Mouse (Mus musculus): ENCODE results near the gene Jup. TPM values are rescaled to one million over a fixed set of nuclear protein-coding genes. Genes with fewer than 3 reads are reported as not detected.

Jup gene
- 26.7 and 30.7 TPM in 2 replicates for polyA plus RNA-seq (2014; fragmentation: Nextera tagmentation; extraction: Ambion mirVana)

- Histone ChIP-seq H3K4me2 (replicated peaks; ENCODE audit: low read depth, low read length) (peak within 1 kb of the TSS; percentile 39), H3K4me3 (ENCODE audit: low read depth, low read length) (peak within 1 kb of the TSS; percentile 53), H3K9me3 (ENCODE audit: control insufficient read depth, low read length) (no peaks in the 10 kb centered on the region), H3K27me3 (ENCODE audit: control insufficient read depth, insufficient read depth, low read length) (peaks cover 16% of the 10 kb centered on the region), H3K4me1 (replicated peaks; ENCODE audit: control insufficient read depth, insufficient read depth, low read length) (no peaks in the 10 kb centered on the region; the same call in 1 of the 2 replicates), H3K36me3 (ENCODE audit: control insufficient read depth, insufficient read depth, low read length) (no peaks in the 10 kb centered on the region), H3K9ac (ENCODE audit: low read depth, low read length) (peak within 1 kb of the TSS; percentile 74), H3K27ac (ENCODE audit: low read depth, low read length) (peak within 1 kb of the TSS; percentile 17; the same call in 1 of the 2 replicates)
- peak; percentile 97 for ATAC-seq (ENCODE audit: low FRiP score)
- WGBS: 1% methylated on average over 35 of the region's 37 CpGs
- peak; percentile 98 for DNase-seq (ENCODE audit: low spot score)
These were observed at the start of gene Jup for GRCm38 (mm10) chr11:100397600-100398389. Jup (minus strand) TSS chr11:100397763.

- WGBS: 87% methylated on average over 6 of the region's 6 CpGs
- Histone ChIP-seq H3K4me1 (replicated peaks; ENCODE audit: control insufficient read depth, insufficient read depth, low read length) (0 out of 2 replicates have a peak, but pooled peaks cover 2% of the 10 kb centered on the region), H3K9me3 (ENCODE audit: control insufficient read depth, low read length) (no peaks in the 10 kb centered on the region), H3K27me3 (ENCODE audit: control insufficient read depth, insufficient read depth, low read length) (no peaks in the 10 kb centered on the region), H3K36me3 (ENCODE audit: control insufficient read depth, insufficient read depth, low read length) (no peaks in the 10 kb centered on the region), H3K27ac (ENCODE audit: low read depth, low read length) (no peak overlapping the region), H3K9ac (ENCODE audit: low read depth, low read length) (no peak overlapping the region), H3K4me3 (ENCODE audit: low read depth, low read length) (no peak overlapping the region), H3K4me2 (replicated peaks; ENCODE audit: low read depth, low read length) (no peak overlapping the region)
- ATAC-seq (ENCODE audit: low FRiP score) (no peak), DNase-seq (ENCODE audit: low spot score) (no peak)
These were observed 45.1 kb upstream of the Jup start for GRCm38 (mm10) chr11:100442625-100443024.

GRCm38 (mm10) chr11:100441797-100442196 lies 44.2 kb upstream of the Jup start, which contains the start of the genes Nt5c3b and Klhl10:
Nt5c3b (minus strand) TSS chr11:100441808.
Klhl10 (plus strand) TSS chr11:100441917.
- peak within 1 kb of the TSS; percentile 78 for H3K4me3 ChIP-seq (ENCODE audit: low read depth, low read length)
- no peaks in the 10 kb centered on the region for H3K27me3 ChIP-seq (ENCODE audit: control insufficient read depth, insufficient read depth, low read length)
- WGBS: 86% methylated on average over 8 of the region's 8 CpGs
- H3K27ac ChIP-seq (ENCODE audit: low read depth, low read length): peak within 1 kb of the TSS; percentile 39; the same call in 1 of the 2 replicates
- no peaks in the 10 kb centered on the region for H3K9me3 ChIP-seq (ENCODE audit: control insufficient read depth, low read length)
- no peak for DNase-seq (ENCODE audit: low spot score)
- 0 out of 2 replicates have a peak, but pooled peaks cover 2% of the 10 kb centered on the region for H3K4me1 ChIP-seq (replicated peaks; ENCODE audit: control insufficient read depth, insufficient read depth, low read length)
- ATAC-seq (ENCODE audit: low FRiP score): no peak
- H3K9ac ChIP-seq (ENCODE audit: low read depth, low read length): peak within 1 kb of the TSS; percentile 94
- peak within 1 kb of the TSS; percentile 94 for H3K4me2 ChIP-seq (replicated peaks; ENCODE audit: low read depth, low read length)
- no peaks in the 10 kb centered on the region for H3K36me3 ChIP-seq (ENCODE audit: control insufficient read depth, insufficient read depth, low read length)

DNA sequence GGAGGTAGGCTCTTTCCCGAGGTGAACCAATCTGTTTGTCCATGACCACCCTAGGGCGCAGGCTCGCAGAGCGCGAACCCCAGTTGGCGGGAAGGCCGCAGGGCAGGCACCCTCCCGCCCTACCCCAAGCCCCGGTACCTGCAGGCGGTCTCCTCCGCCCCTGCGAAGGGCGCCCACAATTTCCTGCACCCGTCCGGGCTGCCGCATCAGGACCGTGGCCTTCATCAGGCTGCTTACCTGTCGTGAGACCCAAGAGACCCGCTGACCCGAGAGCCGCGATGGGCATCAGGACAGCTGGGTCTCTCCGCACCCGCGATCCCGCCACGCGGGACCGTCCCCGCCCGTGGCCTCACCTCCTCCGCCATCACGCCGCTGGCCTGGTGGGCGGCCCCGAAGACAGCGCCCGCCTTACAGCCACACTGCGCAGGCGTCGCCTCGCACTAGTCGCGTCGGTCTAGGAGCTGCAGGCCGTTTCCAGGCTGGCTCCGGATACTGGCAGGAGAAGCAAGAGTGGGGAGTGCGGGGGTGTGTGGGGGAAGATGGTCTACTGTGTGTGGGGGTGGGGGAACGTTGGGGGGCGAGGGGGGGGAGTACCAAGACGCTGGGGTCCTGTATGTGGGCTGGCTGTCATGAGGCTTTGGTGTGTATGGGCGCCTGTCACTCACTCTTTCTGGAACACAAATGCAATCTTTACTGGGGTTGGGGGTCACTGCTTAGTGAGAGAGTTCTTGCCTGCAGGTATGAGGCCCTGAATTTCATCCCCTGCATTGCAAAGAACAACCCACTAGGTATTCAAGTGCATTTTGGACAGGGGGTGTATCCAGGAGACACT lies 43.3 kb upstream of the Jup start:
- no peaks in the 10 kb centered on the region for H3K36me3 ChIP-seq (ENCODE audit: control insufficient read depth, insufficient read depth, low read length)
- 2% methylated on average over 52 of the region's 52 CpGs for WGBS
- H3K9me3 ChIP-seq (ENCODE audit: control insufficient read depth, low read length): no peaks in the 10 kb centered on the region
- ATAC-seq (ENCODE audit: low FRiP score) (peak; percentile 86), DNase-seq (ENCODE audit: low spot score) (peak; percentile 86)
- peak overlapping the region; percentile 78 for H3K4me3 ChIP-seq (ENCODE audit: low read depth, low read length)
- peak overlapping the region; percentile 94 for H3K4me2 ChIP-seq (replicated peaks; ENCODE audit: low read depth, low read length)
- peak overlapping the region; percentile 94 for H3K9ac ChIP-seq (ENCODE audit: low read depth, low read length)
- 0 out of 2 replicates have a peak, but pooled peaks cover 2% of the 10 kb centered on the region for H3K4me1 ChIP-seq (replicated peaks; ENCODE audit: control insufficient read depth, insufficient read depth, low read length)
- no peaks in the 10 kb centered on the region for H3K27me3 ChIP-seq (ENCODE audit: control insufficient read depth, insufficient read depth, low read length)
- peak overlapping the region; percentile 39; the same call in 1 of the 2 replicates for H3K27ac ChIP-seq (ENCODE audit: low read depth, low read length)

GRCm38 (mm10) chr11:100437901-100438300 lies 40.3 kb upstream of the Jup start:
- H3K9me3 ChIP-seq (ENCODE audit: control insufficient read depth, low read length): no peaks in the 10 kb centered on the region
- 84% methylated on average over 1 of the region's 1 CpGs for WGBS
- ATAC-seq (ENCODE audit: low FRiP score) (no peak), DNase-seq (ENCODE audit: low spot score) (no peak)
- H3K4me2 ChIP-seq (replicated peaks; ENCODE audit: low read depth, low read length): no peak overlapping the region
- no peaks in the 10 kb centered on the region for H3K36me3 ChIP-seq (ENCODE audit: control insufficient read depth, insufficient read depth, low read length)
- H3K27me3 ChIP-seq (ENCODE audit: control insufficient read depth, insufficient read depth, low read length): no peaks in the 10 kb centered on the region
- H3K4me1 ChIP-seq (replicated peaks; ENCODE audit: control insufficient read depth, insufficient read depth, low read length): 0 out of 2 replicates have a peak, but pooled peaks cover 2% of the 10 kb centered on the region
- no peak overlapping the region for H3K27ac ChIP-seq (ENCODE audit: low read depth, low read length)
- H3K4me3 ChIP-seq (ENCODE audit: low read depth, low read length): no peak overlapping the region
- H3K9ac ChIP-seq (ENCODE audit: low read depth, low read length): no peak overlapping the region

- no peaks in the 10 kb centered on the region for H3K36me3 ChIP-seq (ENCODE audit: control insufficient read depth, insufficient read depth, low read length)
- DNase-seq (ENCODE audit: low spot score) (no peak), ATAC-seq (ENCODE audit: low FRiP score) (no peak)
- H3K27ac ChIP-seq (ENCODE audit: low read depth, low read length): no peak overlapping the region
- 0 out of 2 replicates have a peak, but pooled peaks cover 2% of the 10 kb centered on the region for H3K4me1 ChIP-seq (replicated peaks; ENCODE audit: control insufficient read depth, insufficient read depth, low read length)
- no peaks in the 10 kb centered on the region for H3K9me3 ChIP-seq (ENCODE audit: control insufficient read depth, low read length)
- 44% methylated on average over 9 of the region's 9 CpGs for WGBS
- H3K27me3 ChIP-seq (ENCODE audit: control insufficient read depth, insufficient read depth, low read length): no peaks in the 10 kb centered on the region
- no peak overlapping the region for H3K4me3 ChIP-seq (ENCODE audit: low read depth, low read length)
- no peak overlapping the region for H3K9ac ChIP-seq (ENCODE audit: low read depth, low read length)
- no peak overlapping the region for H3K4me2 ChIP-seq (replicated peaks; ENCODE audit: low read depth, low read length)
These were observed 38.2 kb upstream of the Jup start for GRCm38 (mm10) chr11:100435678-100436246.

GRCm38 (mm10) chr11:100432002-100432401 lies 34.4 kb upstream of the Jup start:
- no peak overlapping the region for H3K4me2 ChIP-seq (replicated peaks; ENCODE audit: low read depth, low read length)
- no peak overlapping the region for H3K27ac ChIP-seq (ENCODE audit: low read depth, low read length)
- no peaks in the 10 kb centered on the region for H3K36me3 ChIP-seq (ENCODE audit: control insufficient read depth, insufficient read depth, low read length)
- H3K9me3 ChIP-seq (ENCODE audit: control insufficient read depth, low read length): no peaks in the 10 kb centered on the region
- H3K9ac ChIP-seq (ENCODE audit: low read depth, low read length): no peak overlapping the region
- DNase-seq (ENCODE audit: low spot score) (no peak), ATAC-seq (ENCODE audit: low FRiP score) (no peak)
- H3K4me3 ChIP-seq (ENCODE audit: low read depth, low read length): no peak overlapping the region
- H3K27me3 ChIP-seq (ENCODE audit: control insufficient read depth, insufficient read depth, low read length): no peaks in the 10 kb centered on the region
- no peaks in the 10 kb centered on the region for H3K4me1 ChIP-seq (replicated peaks; ENCODE audit: control insufficient read depth, insufficient read depth, low read length)
- 96% methylated on average over 5 of the region's 5 CpGs for WGBS

- ATAC-seq (ENCODE audit: low FRiP score): no peak
These were observed 32.5 kb upstream of the Jup start for GRCm38 (mm10) chr11:100430052-100430451.

More at GRCm38 (mm10) chr11:100430052-100430451, 32.5 kb upstream of the Jup start:
- H3K27me3 ChIP-seq (ENCODE audit: control insufficient read depth, insufficient read depth, low read length): no peaks in the 10 kb centered on the region
- H3K4me3 ChIP-seq (ENCODE audit: low read depth, low read length): no peak overlapping the region
- H3K4me1 ChIP-seq (replicated peaks; ENCODE audit: control insufficient read depth, insufficient read depth, low read length): no peaks in the 10 kb centered on the region
- H3K9me3 ChIP-seq (ENCODE audit: control insufficient read depth, low read length): no peaks in the 10 kb centered on the region
- H3K27ac ChIP-seq (ENCODE audit: low read depth, low read length): no peak overlapping the region
- no peaks in the 10 kb centered on the region for H3K36me3 ChIP-seq (ENCODE audit: control insufficient read depth, insufficient read depth, low read length)
- H3K4me2 ChIP-seq (replicated peaks; ENCODE audit: low read depth, low read length): no peak overlapping the region
- 88% methylated on average over 7 of the region's 7 CpGs for WGBS
- H3K9ac ChIP-seq (ENCODE audit: low read depth, low read length): no peak overlapping the region
- no peak for DNase-seq (ENCODE audit: low spot score)
